Mouse (Mus musculus) cerebellum, adult 2 months (tissue): ENCODE data around the gene Gm47969. TPM values are rescaled to one million over a fixed set of nuclear protein-coding genes. Genes with fewer than 3 reads are reported as not detected.
"Not testable (repeated sequence)": the region's sequence is repeated elsewhere in the genome, so short reads cannot be mapped to it uniquely, and the experiment has no call there.

Experiments
- DNase-seq, 2 experiments: peaks; one replicate each; pipeline ENCODE4 v3.0.0; 2021
- H3K27ac ChIP-seq: fragments of 200-500 bp; 2 replicates; pipeline ENCODE4 v1.5.1; 2012; ENCODE audit warnings: low read length, control low read depth, inconsistent platforms; ENCODE audit not compliant: insufficient read depth
- H3K27me3 ChIP-seq: fragments of 200-500 bp; 2 replicates; pipeline ENCODE4 v1.6.1; 2012; ENCODE audit warnings: inconsistent platforms, mild to moderate bottlenecking, low read length, moderate library complexity; ENCODE audit not compliant: control insufficient read depth, insufficient read depth
- H3K4me1 ChIP-seq: fragments of 200-500 bp; 2 replicates; pipeline ENCODE4 v1.6.1; 2011; ENCODE audit warnings: low read length; ENCODE audit not compliant: control insufficient read depth, insufficient read depth
- H3K4me3 ChIP-seq: fragments of 200-500 bp; replicated peaks from 2 replicates; pipeline ENCODE3; 2011; ENCODE audit warnings: mild to moderate bottlenecking, low read depth, low read length, control low read depth; ENCODE audit not compliant: insufficient read depth
- CTCF ChIP-seq: fragments of 200-500 bp; IDR thresholded peaks from 2 replicates; pipeline ENCODE4 v1.5.1; 2011; ENCODE audit warnings: low read depth, mild to moderate bottlenecking, control low read depth, low read length, moderate library complexity, borderline replicate concordance; ENCODE audit not compliant: insufficient read depth
- POLR2A ChIP-seq: fragments of 200-500 bp; IDR thresholded peaks from 2 replicates; pipeline ENCODE4 v1.6.1; 2011; ENCODE audit warnings: low read length, control low read depth, borderline replicate concordance; ENCODE audit not compliant: insufficient read depth
- WGBS: fragments of 180-500 bp; shearing (Covaris S2); methylation state at CpG from one replicate; pipeline ENCODE4 v1.1.7; 2018; 5-methylcytosine and 5-hydroxymethylcytosine counted together
- polyA plus RNA-seq: library from polyadenylated mRNA; depleted of rRNA; stranded (reverse); fragments of >200 nt; gene quantifications from 2 replicates; pipeline ENCODE4 v1.2.3, GENCODE M21; 2012; rRNA removed

Gm47969 gene
- not detected in 2 replicates for polyA plus RNA-seq

- Histone ChIP-seq H3K27me3 (no peaks in the 10 kb centered on the region), H3K4me1 (no peaks in the 10 kb centered on the region), H3K4me3 (no peak within 1 kb of the TSS), H3K27ac (no peak within 1 kb of the TSS)
- DNase-seq = no peak
- no peak for TF ChIP-seq CTCF
- TF ChIP-seq POLR2A = no peak
- WGBS = 88% methylated on average over 5 of the region's 5 CpGs
These were observed at the start of gene Gm47969 for GRCm38 (mm10) chr1:83044882-83045427. Gm47969 (plus strand) TSS chr1:83044932.

- H3K4me3 ChIP-seq = not testable (repeated sequence)
- WGBS = 95% methylated on average over 9 of the region's 9 CpGs
These were observed 44.4 kb upstream of the Gm47969 start, which contains the start of gene Gm47959 for GRCm38 (mm10) chr1:83000306-83000705. Gm47959 (plus strand) TSS chr1:83000548.

GRCm38 (mm10) chr1:83006218-83007179 lies 38.2 kb upstream of the Gm47969 start:
- 82% methylated on average over 8 of the region's 8 CpGs for WGBS
- no peaks in the 10 kb centered on the region for H3K4me1 ChIP-seq
- H3K4me3 ChIP-seq = no peak overlapping the region
- no peaks in the 10 kb centered on the region for H3K27me3 ChIP-seq
- no peak for DNase-seq
- no peak overlapping the region for H3K27ac ChIP-seq
- TF ChIP-seq POLR2A = no peak

More at GRCm38 (mm10) chr1:83000306-83000705, 44.4 kb upstream of the Gm47969 start, which contains the start of gene Gm47959:
- not testable (repeated sequence) for DNase-seq, H3K4me1 ChIP-seq, H3K27me3 ChIP-seq, H3K27ac ChIP-seq

GRCm38 (mm10) chr1:83007471-83007870 lies 37.3 kb upstream of the Gm47969 start:
- H3K27me3 ChIP-seq = no peaks in the 10 kb centered on the region
- WGBS = 52% methylated on average over 6 of the region's 6 CpGs

GRCm38 (mm10) chr1:83014477-83014876 lies 30.3 kb upstream of the Gm47969 start:
- Histone ChIP-seq H3K27ac (no peak overlapping the region), H3K27me3 (no peaks in the 10 kb centered on the region), H3K4me1 (no peaks in the 10 kb centered on the region), H3K4me3 (no peak overlapping the region)
- 94% methylated on average over 3 of the region's 3 CpGs for WGBS
- no peak for DNase-seq
- no peak for TF ChIP-seq CTCF
- no peak for TF ChIP-seq POLR2A

More at GRCm38 (mm10) chr1:83007471-83007870, 37.3 kb upstream of the Gm47969 start:
- Histone ChIP-seq H3K4me3 (no peak overlapping the region), H3K27ac (no peak overlapping the region), H3K4me1 (no peaks in the 10 kb centered on the region)
- no peak for TF ChIP-seq CTCF
- no peak for TF ChIP-seq POLR2A
- no peak for DNase-seq

GRCm38 (mm10) chr1:83015329-83015879 lies 29.3 kb upstream of the Gm47969 start:
- 65% methylated on average over 10 of the region's 10 CpGs for WGBS
- DNase-seq = no peak
- Histone ChIP-seq H3K4me1 (no peaks in the 10 kb centered on the region), H3K27ac (no peak overlapping the region), H3K27me3 (no peaks in the 10 kb centered on the region), H3K4me3 (no peak overlapping the region)
- TF ChIP-seq CTCF = no peak
- no peak for TF ChIP-seq POLR2A

- Histone ChIP-seq H3K27ac (no peak overlapping the region), H3K4me1 (no peaks in the 10 kb centered on the region), H3K27me3 (no peaks in the 10 kb centered on the region), H3K4me3 (no peak overlapping the region)
- TF ChIP-seq CTCF (no peak), POLR2A (no peak)
- DNase-seq = no peak
- 67% methylated on average over 1 of the region's 1 CpGs for WGBS
These were observed 28.2 kb upstream of the Gm47969 start for GRCm38 (mm10) chr1:83016556-83016955.

GRCm38 (mm10) chr1:83031950-83032349 lies 12.8 kb upstream of the Gm47969 start:
- no peak for DNase-seq
- no peak overlapping the region for H3K4me3 ChIP-seq
- H3K27ac ChIP-seq = no peak overlapping the region
- H3K4me1 ChIP-seq = no peaks in the 10 kb centered on the region
- TF ChIP-seq POLR2A = no peak
- TF ChIP-seq CTCF = no peak
- WGBS = 60% methylated on average over 1 of the region's 1 CpGs
- H3K27me3 ChIP-seq = no peaks in the 10 kb centered on the region
